Mouse (Mus musculus) kidney, postnatal 10 days (tissue): ENCODE measurements around the gene Ribc2.
A peak's percentile ranks its signal among the peaks of the same experiment; 100 is the strongest.

Experiments used
- DNase-seq: peaks from one replicate; pipeline ENCODE4 v3.0.0; 2021; ENCODE audit warnings: mixed read lengths

The Ribc2 gene

GRCm38 (mm10) chr15:85179528-85180180, 47.8 kb downstream of the Ribc2 start:
- peak; percentile 33 for DNase-seq

GRCm38 (mm10) chr15:85180368-85180767, 48.5 kb downstream of the Ribc2 start:
- DNase-seq: no peak

GRCm38 (mm10) chr15:85182063-85182462, 50.2 kb downstream of the Ribc2 start:
- DNase-seq: peak; percentile 9

DNA sequence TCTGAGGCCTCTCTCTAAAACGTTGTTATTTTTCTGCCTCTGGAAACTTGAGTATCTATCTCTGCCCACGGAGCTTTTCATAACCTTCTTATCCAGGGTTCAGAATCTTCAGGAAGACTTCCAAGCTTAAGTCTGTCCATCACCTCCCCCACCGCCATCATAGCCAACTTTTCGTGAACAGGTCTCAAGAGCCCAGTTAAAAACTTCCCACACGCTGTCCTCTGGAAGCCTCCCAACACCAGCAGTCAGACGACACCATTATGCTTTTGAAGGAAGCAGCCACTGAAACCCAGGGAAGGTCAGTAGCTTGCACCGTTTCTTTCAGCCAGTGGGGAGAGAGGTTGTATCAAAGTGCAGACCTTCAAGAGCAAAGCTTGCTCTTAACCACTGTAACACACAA, 55.0 kb downstream of the Ribc2 start:
- DNase-seq: peak; percentile 70

DNA sequence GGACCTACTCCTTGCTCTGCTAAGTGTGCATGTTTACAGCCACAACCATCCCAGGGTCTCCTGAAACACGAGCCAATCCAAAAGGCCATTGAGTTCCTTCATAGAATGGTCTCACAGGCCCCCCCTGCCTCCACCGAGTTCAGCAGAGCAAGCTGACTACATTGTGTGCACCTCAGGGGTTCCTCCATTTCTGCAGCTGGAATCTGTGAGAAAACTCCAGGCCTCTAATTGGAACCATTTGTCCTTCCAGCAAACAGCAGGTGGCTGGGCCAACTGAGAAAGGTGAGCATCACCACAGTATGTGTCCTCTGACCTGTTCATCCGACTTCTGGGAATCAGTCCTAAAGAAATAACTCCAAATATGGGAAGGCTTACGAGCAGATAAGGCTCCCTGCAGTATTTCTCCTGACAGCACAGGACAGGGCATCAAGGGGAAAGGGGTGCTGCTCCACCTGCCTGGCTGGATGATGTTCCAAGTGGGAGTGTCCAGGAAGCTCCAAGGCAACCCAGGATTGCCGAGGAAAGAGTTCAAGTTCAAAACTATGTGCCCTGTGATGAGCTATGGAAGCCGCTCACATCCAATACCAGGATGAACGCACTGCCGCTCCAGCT, 56.4 kb downstream of the Ribc2 start:
- no peak for DNase-seq
